Mouse (Mus musculus) MEL (cell line): ENCODE results near the gene Sh3d19. TPM values are rescaled to one million over a fixed set of nuclear protein-coding genes. Genes with fewer than 3 reads are reported as not detected.

Source experiments
- DNase-seq: peaks from one replicate; pipeline ENCODE4 v3.0.0; 2011; ENCODE audit warnings: low read depth, low spot score
- H3K27ac ChIP-seq: 2 replicates; pipeline ENCODE4 v1.5.1; 2012; ENCODE audit warnings: low read depth, mild to moderate bottlenecking, control low read depth, low read length, moderate library complexity; ENCODE audit not compliant: control insufficient read depth
- H3K27me3 ChIP-seq, 2 experiments: fragments of 150-350 bp in 1 of 2; sonication (generic) in 1 of 2; 2 replicates each; pipeline ENCODE4 v1.6.1; 2012; ENCODE audit warnings: low read length in 2 of 2, mild to moderate bottlenecking in 2 of 2, improper control_type of control experiment in 1 of 2, moderate library complexity in 1 of 2; ENCODE audit not compliant: insufficient read depth in 2 of 2, control insufficient read depth in 1 of 2
- H3K36me3 ChIP-seq, 2 experiments: 2 replicates each; pipeline ENCODE4 v1.6.1; 2012 to 2014; ENCODE audit warnings: low read length in 2 of 2, improper control_type of control experiment in 1 of 2, inconsistent platforms in 1 of 2, mild to moderate bottlenecking in 1 of 2; ENCODE audit not compliant: insufficient read depth in 2 of 2, control insufficient read depth in 1 of 2
- H3K4me1 ChIP-seq, 2 experiments: fragments of 150-350 bp in 1 of 2; sonication (generic) in 1 of 2; 2 replicates each; pipeline ENCODE4 v1.6.1; 2012; ENCODE audit warnings: low read length in 2 of 2, improper control_type of control experiment in 1 of 2, mild to moderate bottlenecking in 1 of 2; ENCODE audit not compliant: insufficient read depth in 2 of 2, control insufficient read depth in 1 of 2
- H3K4me3 ChIP-seq, 2 experiments: fragments of 150-350 bp in 1 of 2; sonication (generic) in 1 of 2; 2 replicates each; pipeline ENCODE4 v1.5.1; 2012; ENCODE audit warnings: low read depth in 2 of 2, low read length in 2 of 2, mild to moderate bottlenecking in 2 of 2, moderate library complexity in 2 of 2, control low read depth in 1 of 2, improper control_type of control experiment in 1 of 2; ENCODE audit not compliant: control insufficient read depth in 1 of 2, insufficient read depth in 1 of 2
- H3K79me2 ChIP-seq: 2 replicates; pipeline ENCODE4 v1.6.1; 2012; ENCODE audit warnings: mild to moderate bottlenecking, low read length, moderate library complexity; ENCODE audit not compliant: control insufficient read depth, poor library complexity, insufficient read depth
- H3K9ac ChIP-seq: 2 replicates; pipeline ENCODE4 v1.6.1; 2012; ENCODE audit warnings: low read depth, mild to moderate bottlenecking, control low read depth, low read length, moderate library complexity; ENCODE audit not compliant: control insufficient read depth, poor library complexity, severe bottlenecking
- H3K9me3 ChIP-seq: fragments of 150-350 bp; sonication (generic); replicated peaks from 2 replicates; pipeline ENCODE4 v1.6.1; 2012; ENCODE audit warnings: mild to moderate bottlenecking, low read length, improper control_type of control experiment, moderate library complexity; ENCODE audit not compliant: insufficient read depth
- BHLHE40 ChIP-seq: IDR thresholded peaks from 2 replicates; pipeline ENCODE4 v1.6.1; 2012; ENCODE audit warnings: low read depth, mild to moderate bottlenecking, inconsistent platforms, low read length, improper control_type of control experiment, borderline replicate concordance
- CHD1 ChIP-seq: IDR thresholded peaks from 2 replicates; pipeline ENCODE4 v1.6.1; 2012; ENCODE audit warnings: low read depth, mild to moderate bottlenecking, inconsistent platforms, low read length, improper control_type of control experiment
- E2F4 ChIP-seq: IDR thresholded peaks from 2 replicates; pipeline ENCODE4 v1.6.1; 2011; ENCODE audit warnings: low read depth, low read length, improper control_type of control experiment, borderline replicate concordance
- ELF1 ChIP-seq: IDR thresholded peaks from 2 replicates; pipeline ENCODE4 v1.6.1; 2014; ENCODE audit warnings: low read depth, mild to moderate bottlenecking, inconsistent platforms, low read length, improper control_type of control experiment, moderate library complexity
- ETS1 ChIP-seq: IDR thresholded peaks from 2 replicates; pipeline ENCODE4 v1.6.1; 2012; ENCODE audit warnings: low read depth, mild to moderate bottlenecking, inconsistent platforms, low read length, improper control_type of control experiment, moderate library complexity
- GATA1 ChIP-seq: IDR thresholded peaks from 2 replicates; pipeline ENCODE4 v1.6.1; 2011; ENCODE audit warnings: low read depth, low read length, improper control_type of control experiment
- HCFC1 ChIP-seq: IDR thresholded peaks from 2 replicates; pipeline ENCODE4 v1.6.1; 2012; ENCODE audit warnings: low read depth, mild to moderate bottlenecking, inconsistent platforms, low read length, improper control_type of control experiment, moderate library complexity
- JUND ChIP-seq: IDR thresholded peaks from 2 replicates; pipeline ENCODE4 v1.6.1; 2011; ENCODE audit warnings: low read depth, mild to moderate bottlenecking, improper control_type of control experiment, low read length
- KAT2A ChIP-seq: conservative IDR thresholded peaks from 2 replicates; pipeline ENCODE4 v1.6.1; 2012; ENCODE audit warnings: low read depth, low read length, improper control_type of control experiment, inconsistent platforms
- MAFK ChIP-seq: IDR thresholded peaks from 2 replicates; pipeline ENCODE4 v1.6.1; 2011; ENCODE audit warnings: low read depth, mild to moderate bottlenecking, low read length, improper control_type of control experiment, borderline replicate concordance
- MAX ChIP-seq: IDR thresholded peaks from 2 replicates; pipeline ENCODE4 v1.6.1; 2011; ENCODE audit warnings: low read length, improper control_type of control experiment
- MEF2A ChIP-seq: IDR thresholded peaks from 2 replicates; pipeline ENCODE4 v1.6.1; 2014; ENCODE audit warnings: low read depth, mild to moderate bottlenecking, inconsistent platforms, low read length, improper control_type of control experiment; ENCODE audit not compliant: poor library complexity, insufficient replicate concordance, severe bottlenecking; ENCODE audit errors: extremely low read depth
- MXI1 ChIP-seq: IDR thresholded peaks from 2 replicates; pipeline ENCODE4 v1.6.1; 2011; ENCODE audit warnings: mild to moderate bottlenecking, low read depth, low read length, improper control_type of control experiment
- MYC ChIP-seq: IDR thresholded peaks from 2 replicates; pipeline ENCODE4 v1.6.1; 2011; ENCODE audit warnings: low read depth, mild to moderate bottlenecking, low read length, improper control_type of control experiment, moderate library complexity
- NELFE ChIP-seq: IDR thresholded peaks from 2 replicates; pipeline ENCODE4 v1.6.1; 2011; ENCODE audit warnings: low read depth, low read length, improper control_type of control experiment
- POLR2AphosphoS2 ChIP-seq: IDR thresholded peaks from 2 replicates; pipeline ENCODE4 v1.6.1; 2011; ENCODE audit warnings: low read length, improper control_type of control experiment
- POLR2AphosphoS5 ChIP-seq: IDR thresholded peaks from 2 replicates; pipeline ENCODE4 v1.6.1; 2012; ENCODE audit warnings: low read depth, borderline replicate concordance, mild to moderate bottlenecking, inconsistent platforms, low read length, moderate library complexity, mixed read lengths
- RCOR1 ChIP-seq: IDR thresholded peaks from 2 replicates; pipeline ENCODE4 v1.6.1; 2012; ENCODE audit warnings: low read depth, mild to moderate bottlenecking, inconsistent platforms, low read length, improper control_type of control experiment
- SMC3 ChIP-seq: IDR thresholded peaks from 2 replicates; pipeline ENCODE4 v1.6.1; 2011; ENCODE audit warnings: low read depth, low read length, improper control_type of control experiment
- TCF12 ChIP-seq: IDR thresholded peaks from 2 replicates; pipeline ENCODE4 v1.6.1; 2014; ENCODE audit warnings: low read depth, mild to moderate bottlenecking, inconsistent platforms, low read length, improper control_type of control experiment, moderate library complexity
- ZKSCAN1 ChIP-seq: IDR thresholded peaks from 2 replicates; pipeline ENCODE4 v1.6.1; 2012; ENCODE audit warnings: low read depth, mild to moderate bottlenecking, inconsistent platforms, low read length, improper control_type of control experiment, moderate library complexity
- ZMIZ1 ChIP-seq: IDR thresholded peaks from 2 replicates; pipeline ENCODE4 v1.6.1; 2012; ENCODE audit warnings: low read depth, mild to moderate bottlenecking, inconsistent platforms, low read length, improper control_type of control experiment, moderate library complexity
- polyA plus RNA-seq, 2 experiments: library from polyadenylated mRNA; stranded (reverse) in 1 of 2; unstranded in 1 of 2; fragments of >175 nt in 1 of 2; fragments of >200 nt in 1 of 2; gene quantifications; 2 replicates each; pipeline versions ENCODE4 v1.2.1 to v1.2.4; 2012; ENCODE audit warnings: low replicate concordance in 2 of 2, low read depth in 1 of 2; ENCODE audit not compliant: insufficient read length in 2 of 2, insufficient read depth in 1 of 2, missing spikeins in 1 of 2
- total RNA-seq: library from RNA; depleted of rRNA; stranded (reverse); fragments of 300-350 nt; gene quantifications from 2 replicates; pipeline ENCODE4 v1.2.3, GENCODE M21; 2012

The Sh3d19 gene
- total and polyA plus RNA-seq, 3 experiments = 2.2 to 4.8 TPM; not detected in 1

GRCm38 (mm10) chr3:86087872-86088271 is 117.0 kb downstream of the Sh3d19 start:
- Histone ChIP-seq H3K9me3 (no peaks in the 10 kb centered on the region), H3K4me1 (peaks cover 0 to 2% of the 10 kb centered on the region in 2 experiments; a peak in 1 of 4 replicates), H3K79me2 (no peaks in the 10 kb centered on the region), H3K9ac (no peak overlapping the region), H3K36me3 (peaks cover 0 to 2% of the 10 kb centered on the region in 2 experiments; a peak in 1 of 4 replicates), H3K27me3 (no peaks in the 10 kb centered on the region), H3K27ac (no peak overlapping the region), H3K4me3 (no peak overlapping the region)
- DNase-seq = no peak
- TF ChIP-seq ZKSCAN1 = no peak
- no peak for TF ChIP-seq KAT2A
- no peak for TF ChIP-seq MAFK
- no peak for TF ChIP-seq JUND
- no peak for TF ChIP-seq CHD1
- no peak for TF ChIP-seq SMC3
- TF ChIP-seq MEF2A = no peak
- no peak for TF ChIP-seq E2F4
- TF ChIP-seq GATA1 = no peak
- no peak for TF ChIP-seq ELF1
- TF ChIP-seq BHLHE40 = no peak
- TF ChIP-seq RCOR1 = no peak
- no peak for TF ChIP-seq TCF12
- no peak for TF ChIP-seq POLR2AphosphoS5
- no peak for TF ChIP-seq NELFE
- TF ChIP-seq ETS1 = no peak

GRCm38 (mm10) chr3:86093213-86093845 is 122.4 kb downstream of the Sh3d19 start:
- no peak for DNase-seq
- TF ChIP-seq MAX (no peak), TCF12 (no peak), MYC (no peak), JUND (no peak), CHD1 (no peak), MXI1 (no peak), HCFC1 (no peak), POLR2AphosphoS2 (no peak), ZMIZ1 (no peak)

More at GRCm38 (mm10) chr3:86093213-86093845, 122.4 kb downstream of the Sh3d19 start:
- Histone ChIP-seq H3K27me3 (no peaks in the 10 kb centered on the region), H3K4me1 (no peaks in the 10 kb centered on the region), H3K79me2 (no peaks in the 10 kb centered on the region), H3K9ac (no peak overlapping the region), H3K36me3 (no peaks in the 10 kb centered on the region), H3K27ac (no peak overlapping the region), H3K9me3 (no peaks in the 10 kb centered on the region), H3K4me3 (no peak overlapping the region)
